Mouse (Mus musculus) heart, postnatal 0 days (tissue): ENCODE data around the gene Vat1l.

ENCODE experiments used
- CTCF ChIP-seq: IDR thresholded peaks from 2 replicates; pipeline ENCODE4 v1.5.1; 2016; ENCODE audit warnings: antibody characterized with exemption, control low read depth, low read depth
- EP300 ChIP-seq: IDR thresholded peaks from 2 replicates; pipeline ENCODE4 v1.6.1; 2016; ENCODE audit warnings: antibody characterized with exemption, low read depth

DNA sequence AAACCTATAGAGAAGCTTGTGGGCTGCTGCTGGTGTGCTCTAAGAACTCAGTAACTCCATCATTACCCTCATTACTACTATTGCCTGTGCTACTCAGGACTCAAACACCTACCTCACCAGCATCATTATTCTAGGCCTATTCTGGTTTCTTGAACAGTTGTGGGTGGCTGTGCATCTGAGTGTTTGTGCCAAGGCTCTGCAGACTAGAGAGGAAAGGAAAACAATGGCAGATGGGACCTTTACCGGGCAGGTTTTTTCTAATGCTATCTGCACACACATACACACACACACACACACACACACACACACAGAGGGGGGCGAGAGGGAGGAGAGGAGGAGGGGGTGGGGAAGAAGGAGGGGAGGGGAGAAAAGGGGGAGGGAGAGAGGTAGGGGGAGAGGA, 140.6 kb downstream of the Vat1l start:
- no peak for TF ChIP-seq CTCF
- no peak for TF ChIP-seq EP300
